Mouse (Mus musculus): ENCODE results near the gene Coro1c.

- TF ChIP-seq POLR2A (IDR thresholded peaks at IDR 0.05; ENCODE audit: control insufficient read depth, extremely low read depth, insufficient read depth, low read length, poor library complexity) (no peak), CTCF (IDR thresholded peaks at IDR 0.05; ENCODE audit: borderline replicate concordance, control insufficient read depth, extremely low read depth, insufficient read depth, low read length, poor library complexity) (peak; percentile 49; the same call in 1 of the 2 replicates)
Measured at GRCm38 (mm10) chr5:113861294-113861693, 47.3 kb downstream of the Coro1c start.

Measured in thymus, adult 2 months (tissue).